9 mouse cellular contexts compared by ENCODE assay signal in genomic region chr3:135825016-135825753, GRCm38 (mm10). TPM values are rescaled to one million over a fixed set of nuclear protein-coding genes. Genes with fewer than 3 reads are reported as not detected.
DNase-seq lines count a peak whose midpoint lies in the region; ATAC-seq and TF ChIP-seq lines count a peak whose summit lies in the region.
"Had no signal": no experiment of that assay in that cellular context is flagged by ENCODE, and none has a peak within 500 bp of the region (broad histone marks: within the 10 kb centered on the region; RNA-seq: fewer than 3 reads in every experiment).

TSS of gene Slc39a8 (plus strand) at chr3:135825279.

- no peaks in the 10 kb centered on the region for H3K79me2 ChIP-seq in C2C12 (ENCODE audit: control insufficient read depth, insufficient read depth)

- H3K4me1 ChIP-seq in limb, embryonic 15.5 days = peaks cover 13% of the 10 kb centered on the region
- H3K4me1 ChIP-seq in midbrain, embryonic 16.5 days (ENCODE audit: control insufficient read depth, insufficient read depth, low read length) = peaks cover 16% of the 10 kb centered on the region
- peaks cover 6% of the 10 kb centered on the region for H3K4me1 ChIP-seq in spleen, adult 2 months (ENCODE audit: control insufficient read depth, insufficient read depth, insufficient read length)

- no peaks in the 10 kb centered on the region for H3K9me3 ChIP-seq in limb, embryonic 15.5 days
- no peaks in the 10 kb centered on the region for H3K9me3 ChIP-seq in midbrain, embryonic 16.5 days (replicated peaks; ENCODE audit: control insufficient read depth, low read length, poor library complexity, severe bottlenecking)

- no peaks in the 10 kb centered on the region for H3K36me3 ChIP-seq in C2C12 (ENCODE audit: control insufficient read depth, insufficient read depth)
- no peaks in the 10 kb centered on the region for H3K36me3 ChIP-seq in limb, embryonic 15.5 days
- no peaks in the 10 kb centered on the region for H3K36me3 ChIP-seq in midbrain, embryonic 16.5 days (ENCODE audit: control insufficient read depth, insufficient read depth, low read length)
- H3K36me3 ChIP-seq in spleen, adult 2 months (ENCODE audit: control insufficient read depth, insufficient read depth, low read length) = no peaks in the 10 kb centered on the region

- peak; percentile 80 for DNase-seq in brain, embryonic 14.5 days (ENCODE audit: low read depth)
- DNase-seq in heart, adult 9 months (ENCODE audit: low spot score in 2 of 2) = peak; percentile 72 to 75
- peak; percentile 88 for DNase-seq in kidney, adult 9 months
- DNase-seq in spleen, adult 2 months (ENCODE audit: low read depth in 1 of 2, low spot score in 2 of 2) = peak; percentile 57 to 77

- peak; percentile 94 for ATAC-seq in erythroblast, adult 5-6 weeks (replicated peaks; ENCODE audit: low FRiP score, poor library complexity, severe bottlenecking)
- peak; percentile 85 for ATAC-seq in limb, embryonic 15.5 days (ENCODE audit: insufficient number of reproducible peaks, low FRiP score, low TSS enrichment, low read depth)
- peak; percentile 85 for ATAC-seq in midbrain, embryonic 16.5 days
- ATAC-seq: Patski had no signal

- no peak for TF ChIP-seq POLR2A in brain, embryonic 14.5 days (IDR thresholded peaks at IDR 0.05; ENCODE audit: borderline replicate concordance, extremely low read depth, insufficient read depth, insufficient read length, poor library complexity, severe bottlenecking)
- no peak for TF ChIP-seq POLR2A in spleen, adult 2 months (IDR thresholded peaks at IDR 0.05; ENCODE audit: low read depth, low read length)

- H3K9ac ChIP-seq in limb, embryonic 15.5 days = peak within 1 kb of the TSS; percentile 44
- H3K9ac ChIP-seq in midbrain, embryonic 16.5 days (ENCODE audit: low read depth, low read length) = peak within 1 kb of the TSS; percentile 70

- peak within 1 kb of the TSS; percentile 72 for H3ac ChIP-seq in C2C12 (ENCODE audit: control insufficient read depth, insufficient read length, low read depth)

- 6% methylated on average over 22 of the region's 22 CpGs for whole genome bisulfite sequencing in limb, embryonic 15.5 days
- 6% methylated on average over 22 of the region's 22 CpGs for WGBS in midbrain, embryonic 16.5 days
- under 1% methylated on average over 22 of the region's 22 CpGs for WGBS in spleen, adult 2 months

- peak within 1 kb of the TSS; percentile 24 for H3K4me3 ChIP-seq in C2C12 (ENCODE audit: insufficient read depth, poor library complexity, severe bottlenecking)
- peak within 1 kb of the TSS; percentile 58 for H3K4me3 ChIP-seq in limb, embryonic 15.5 days
- H3K4me3 ChIP-seq in midbrain, embryonic 16.5 days (ENCODE audit: low read depth, low read length) = peak within 1 kb of the TSS; percentile 66
- H3K4me3 ChIP-seq in spleen, adult 2 months (ENCODE audit: extremely low read depth, insufficient read depth, insufficient read length) = peak within 1 kb of the TSS; percentile 67

- H3K79me3 ChIP-seq in C2C12 (ENCODE audit: low read depth) = no peaks in the 10 kb centered on the region

- H3K4me2 ChIP-seq in limb, embryonic 15.5 days = peak within 1 kb of the TSS; percentile 98
- peak within 1 kb of the TSS; percentile 98 for H3K4me2 ChIP-seq in midbrain, embryonic 16.5 days (ENCODE audit: low read length)

- peak within 1 kb of the TSS; percentile 48 for H3K27ac ChIP-seq in limb, embryonic 15.5 days
- peak within 1 kb of the TSS; percentile 47 for H3K27ac ChIP-seq in midbrain, embryonic 16.5 days (ENCODE audit: low read length)
- peak within 1 kb of the TSS; percentile 39 for H3K27ac ChIP-seq in spleen, adult 2 months (ENCODE audit: insufficient read depth, low read length)

- H3K27me3 ChIP-seq in C2C12 (ENCODE audit: control insufficient read depth, insufficient read depth, insufficient read length) = no peaks in the 10 kb centered on the region
- no peaks in the 10 kb centered on the region for H3K27me3 ChIP-seq in limb, embryonic 15.5 days
- peaks cover 3% of the 10 kb centered on the region; the same call in 1 of the 2 replicates for H3K27me3 ChIP-seq in midbrain, embryonic 16.5 days (ENCODE audit: control insufficient read depth, insufficient read depth, low read depth, low read length)
- no peaks in the 10 kb centered on the region for H3K27me3 ChIP-seq in spleen, adult 2 months (ENCODE audit: control insufficient read depth, insufficient read depth, low read length)
- H3K27me3 ChIP-seq: Patski had no signal

- TF ChIP-seq CTCF in C2C12 (IDR thresholded peaks at IDR 0.05; ENCODE audit: control insufficient read depth, insufficient read depth, insufficient read length) = no peak
- TF ChIP-seq CTCF in brain, embryonic 14.5 days (IDR thresholded peaks at IDR 0.05; ENCODE audit: borderline replicate concordance, extremely low read depth, insufficient read depth, insufficient read length) = peak; percentile 28; the same call in 1 of the 2 replicates
- TF ChIP-seq CTCF in spleen, adult 2 months (IDR thresholded peaks at IDR 0.05; ENCODE audit: extremely low read depth, insufficient read depth, insufficient read length, insufficient replicate concordance) = no peak

TF ChIP-seq in C2C12, 6 proteins besides CTCF, POLR2A, EP300 and RAD21:
- TF ChIP-seq MYOD1 (IDR thresholded peaks at IDR 0.05; ENCODE audit: control insufficient read depth, insufficient read length, low read depth) (no peak), CEBPB (IDR thresholded peaks at IDR 0.05; ENCODE audit: low read depth) (no peak), MAX (IDR thresholded peaks at IDR 0.05) (peak; percentile 28), FOSL1 (IDR thresholded peaks at IDR 0.05; ENCODE audit: insufficient read depth, low read length, poor library complexity, severe bottlenecking) (no peak), USF1 (IDR thresholded peaks at IDR 0.05; ENCODE audit: low read depth) (peak; percentile 77), MYOG (IDR thresholded peaks at IDR 0.05; ENCODE audit: control insufficient read depth, extremely low read depth, insufficient read length) (no peak)
TF ChIP-seq in C2C12: peak in this region for 2.

RNA-seq across cellular contexts. Expression of gene Slc39a8, which starts in this region (rescaled TPM):
- 1.4 TPM for polyA plus RNA-seq in C2C12 (2012; fragmentation: generic; extraction: Trizol)
- 5.4 and 9.7 TPM in 2 replicates for polyA plus RNA-seq in brain, embryonic 14.5 days (2012; rRNA removed)
- 8.5 and 12.5 TPM in 2 replicates for total RNA-seq in erythroblast, adult 5-6 weeks (2015; ENCODE audit: low replicate concordance)
- total RNA-seq in erythroblast, adult 5-6 weeks (2017; ENCODE audit: low replicate concordance) = 4.0 and 6.8 TPM in 2 replicates
- 6.7 and 6.8 TPM in 2 replicates for polyA plus RNA-seq in limb, embryonic 15.5 days (2015; fragmentation: Nextera tagmentation; extraction: Ambion mirVana)
- polyA plus RNA-seq in midbrain, embryonic 16.5 days (2015; fragmentation: Nextera tagmentation; extraction: Ambion mirVana) = 10.6 and 10.9 TPM in 2 replicates
- polyA plus RNA-seq in spleen, adult 2 months (2012; rRNA removed) = 2.0 and 2.8 TPM in 2 replicates
- polyA plus RNA-seq: Patski had no signal

Comparison
In these comparisons a context has a peak if more than half of its experiments do, and no peak if none do; other contexts are left out.
1. Peak in every context shown above with its lines: DNase-seq, ATAC-seq, H3K4me3 ChIP-seq and H3K27ac ChIP-seq.